Mouse (Mus musculus) embryonic facial prominence, embryonic 12.5 days (tissue): Measurements from ENCODE around the gene Gm10972. TPM values are rescaled to one million over a fixed set of nuclear protein-coding genes. Genes with fewer than 3 reads are reported as not detected.
"Not testable (repeated sequence)": the region's sequence is repeated elsewhere in the genome, so short reads cannot be mapped to it uniquely, and the experiment has no call there.

ENCODE experiments used
- ATAC-seq: fragments of 200-750 bp; cut with Nextera tagmentation; 2 replicates; pipeline ENCODE4 v1.8.0; 2017; ENCODE audit not compliant: insufficient number of reproducible peaks, insufficient read depth, low FRiP score, low TSS enrichment
- H3K27ac ChIP-seq: fragments of 300-500 bp; sonication (generic); 2 replicates; pipeline ENCODE4 v1.5.1; 2016; ENCODE audit warnings: mild to moderate bottlenecking
- H3K27me3 ChIP-seq: fragments of 300-500 bp; sonication (generic); 2 replicates; pipeline ENCODE4 v1.6.1; 2016; ENCODE audit warnings: mild to moderate bottlenecking, moderate library complexity
- H3K36me3 ChIP-seq: fragments of 300-500 bp; sonication (generic); 2 replicates; pipeline ENCODE4 v1.6.1; 2016; ENCODE audit warnings: mild to moderate bottlenecking
- H3K4me1 ChIP-seq: fragments of 300-500 bp; sonication (generic); 2 replicates; pipeline ENCODE4 v1.6.1; 2016
- H3K4me2 ChIP-seq: fragments of 300-500 bp; sonication (generic); replicated peaks from 2 replicates; pipeline ENCODE4 v1.6.1; 2016; ENCODE audit warnings: mild to moderate bottlenecking, moderate library complexity
- H3K4me3 ChIP-seq: fragments of 300-500 bp; sonication (generic); 2 replicates; pipeline ENCODE4 v1.5.1; 2016; ENCODE audit warnings: mild to moderate bottlenecking
- H3K9ac ChIP-seq: fragments of 300-500 bp; sonication (generic); 2 replicates; pipeline ENCODE4 v1.6.1; 2016; ENCODE audit warnings: mild to moderate bottlenecking, moderate library complexity
- H3K9me3 ChIP-seq: fragments of 300-500 bp; sonication (generic); 2 replicates; pipeline ENCODE4 v1.6.1; 2016; ENCODE audit warnings: mild to moderate bottlenecking, moderate library complexity
- WGBS: fragments of 180-500 bp; shearing (Covaris S2); methylation state at CpG from one replicate; pipeline ENCODE4 v1.1.7; 2016; 5-methylcytosine and 5-hydroxymethylcytosine counted together
- polyA plus RNA-seq: library from polyadenylated mRNA; unstranded; fragments of >200 nt; fragmentation: Nextera tagmentation; extraction: Ambion mirVana; gene quantifications from 2 replicates; pipeline ENCODE4 v1.2.1, GENCODE M21; 2016

Gm10972 gene
- not detected in 2 replicates for polyA plus RNA-seq

DNA sequence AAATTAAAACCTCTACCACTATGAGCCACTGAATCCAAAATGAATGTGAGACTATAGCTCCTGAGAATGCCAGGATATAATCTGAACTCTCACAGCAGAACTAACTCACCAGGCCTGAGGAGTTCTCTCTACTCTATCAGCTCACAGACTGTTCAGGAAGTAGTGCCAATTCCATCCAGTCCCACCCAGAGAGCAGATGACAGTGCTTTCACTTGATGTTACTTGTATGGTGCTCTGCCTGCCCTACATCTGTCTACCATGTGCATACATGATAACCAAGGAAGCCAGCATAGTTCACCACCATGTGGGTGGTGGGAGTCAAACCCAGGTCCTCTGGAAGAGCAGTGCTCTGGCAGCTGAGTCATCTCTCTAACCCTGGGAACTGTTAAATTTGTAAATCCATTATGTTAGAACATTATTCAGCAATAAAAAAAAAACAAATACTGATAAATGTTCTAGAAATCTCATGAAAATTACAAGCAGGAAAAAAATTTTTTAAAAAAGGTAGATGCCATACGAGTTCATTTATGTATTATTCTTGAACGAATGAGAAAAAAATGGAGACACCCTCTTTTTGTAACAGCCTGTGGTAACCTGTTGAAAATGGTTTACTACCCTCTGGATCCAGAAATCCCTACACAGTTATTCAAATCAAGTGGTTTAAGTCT is at the start of gene Gm10972:
Gene Gm10972 (plus strand): TSS at position 618 of the 668 bp plus-strand sequence.
- H3K9me3 ChIP-seq, H3K36me3 ChIP-seq, H3K4me1 ChIP-seq, ATAC-seq, H3K27me3 ChIP-seq, H3K9ac ChIP-seq, H3K27ac ChIP-seq, H3K4me2 ChIP-seq, H3K4me3 ChIP-seq: not testable (repeated sequence)
- 77% methylated on average over 2 of the region's 2 CpGs for WGBS

GRCm38 (mm10) chr3:94595871-94596287 is 47.0 kb upstream of the Gm10972 start:
- no peak for ATAC-seq
- Histone ChIP-seq H3K27ac (no peak overlapping the region), H3K36me3 (no peaks in the 10 kb centered on the region), H3K27me3 (no peaks in the 10 kb centered on the region), H3K4me2 (no peak overlapping the region), H3K4me3 (no peak overlapping the region), H3K9me3 (no peaks in the 10 kb centered on the region), H3K4me1 (no peaks in the 10 kb centered on the region), H3K9ac (no peak overlapping the region)
- 72% methylated on average over 6 of the region's 6 CpGs for whole genome bisulfite sequencing

DNA sequence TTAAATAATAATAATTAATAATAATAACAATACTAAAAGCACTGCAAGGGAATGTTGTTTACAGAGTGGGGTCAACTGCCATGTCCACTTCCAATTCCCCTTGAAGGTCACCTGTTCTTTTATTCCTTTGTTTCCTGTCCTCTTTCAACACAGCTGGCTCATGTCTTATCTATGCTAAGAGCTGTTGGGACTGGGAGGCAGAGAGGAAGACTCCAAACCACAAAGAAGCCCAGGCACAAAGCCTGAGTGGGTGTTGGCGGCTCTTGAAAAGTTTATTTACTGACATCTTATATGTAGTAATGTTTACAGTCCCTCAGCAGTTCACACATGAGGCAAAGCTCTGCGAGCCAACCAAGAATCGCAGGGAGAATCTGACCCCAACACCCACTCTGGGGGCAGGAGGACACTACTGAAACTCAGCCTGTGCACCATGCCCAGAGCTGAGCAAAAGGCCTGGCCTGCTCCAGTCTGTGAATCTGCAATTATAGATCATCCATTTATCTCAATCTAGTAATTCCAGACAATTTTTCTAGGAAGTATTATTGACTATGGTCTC is 45.6 kb upstream of the Gm10972 start:
- no peak overlapping the region for H3K9ac ChIP-seq
- no peak overlapping the region for H3K27ac ChIP-seq
- no peak overlapping the region for H3K4me3 ChIP-seq
- H3K4me2 ChIP-seq: no peak overlapping the region
- no peaks in the 10 kb centered on the region for H3K9me3 ChIP-seq
- H3K36me3 ChIP-seq: no peaks in the 10 kb centered on the region
- ATAC-seq: no peak
- WGBS: 83% methylated on average over 3 of the region's 3 CpGs
- H3K4me1 ChIP-seq: no peaks in the 10 kb centered on the region
- H3K27me3 ChIP-seq: no peaks in the 10 kb centered on the region

DNA sequence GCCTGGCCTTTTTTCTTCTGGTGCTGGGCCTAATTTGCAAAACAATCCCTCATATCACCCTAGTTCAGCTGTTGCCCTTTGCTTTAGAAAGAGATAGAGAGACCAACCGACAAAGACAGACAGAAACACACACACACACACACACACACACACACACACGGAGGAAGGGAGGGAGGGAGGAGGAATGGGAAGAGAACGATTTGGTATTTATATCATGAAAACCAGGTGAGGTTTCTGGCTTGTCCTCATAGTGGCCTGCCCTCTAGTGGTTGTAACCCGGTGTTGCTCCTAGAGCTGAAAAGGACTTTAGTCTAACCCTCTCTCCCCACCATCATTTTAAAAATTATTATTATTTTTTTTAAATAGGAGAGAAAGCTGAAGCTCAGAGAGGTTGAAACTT is 41.0 kb upstream of the Gm10972 start:
- Histone ChIP-seq H3K27me3 (no peaks in the 10 kb centered on the region), H3K4me2 (no peak overlapping the region), H3K36me3 (no peaks in the 10 kb centered on the region), H3K27ac (no peak overlapping the region), H3K4me1 (no peaks in the 10 kb centered on the region), H3K4me3 (no peak overlapping the region), H3K9me3 (no peaks in the 10 kb centered on the region), H3K9ac (no peak overlapping the region)
- WGBS: 3% methylated on average over 4 of the region's 4 CpGs
- no peak for ATAC-seq

DNA sequence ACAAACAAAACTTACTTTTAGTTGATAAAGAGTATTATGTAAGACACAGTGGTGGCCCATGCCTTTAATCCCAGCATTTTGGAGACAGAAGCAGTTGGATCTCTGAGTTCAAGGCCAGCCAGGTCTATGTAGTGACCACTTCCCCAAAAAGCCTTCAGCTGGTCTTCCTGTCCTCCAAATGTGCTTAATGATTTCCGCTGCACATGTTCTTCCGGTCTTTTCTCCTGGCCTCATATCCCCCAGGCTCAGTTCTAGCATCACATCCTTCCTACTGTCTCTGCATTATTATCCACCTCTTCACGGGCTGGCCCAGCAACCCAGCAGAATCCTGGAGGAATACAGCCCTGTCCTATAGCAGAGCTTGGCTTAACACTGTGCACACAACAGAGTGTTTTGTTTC is 33.3 kb upstream of the Gm10972 start:
- WGBS: 89% methylated on average over 3 of the region's 3 CpGs
- no peak for ATAC-seq

GRCm38 (mm10) chr3:94610581-94610980 is 32.3 kb upstream of the Gm10972 start:
- Histone ChIP-seq H3K9ac (no peak overlapping the region), H3K27ac (no peak overlapping the region), H3K4me2 (no peak overlapping the region), H3K36me3 (no peaks in the 10 kb centered on the region), H3K4me1 (peaks cover 6% of the 10 kb centered on the region; the same call in 1 of the 2 replicates), H3K27me3 (no peaks in the 10 kb centered on the region), H3K9me3 (no peaks in the 10 kb centered on the region), H3K4me3 (no peak overlapping the region)
- WGBS: 70% methylated on average over 2 of the region's 2 CpGs
- no peak for ATAC-seq

More for the DNA sequence above, 33.3 kb upstream of the Gm10972 start:
- H3K9ac ChIP-seq: no peak overlapping the region
- H3K27ac ChIP-seq: no peak overlapping the region
- no peaks in the 10 kb centered on the region for H3K9me3 ChIP-seq
- H3K4me3 ChIP-seq: no peak overlapping the region
- H3K4me1 ChIP-seq: peaks cover 6% of the 10 kb centered on the region; the same call in 1 of the 2 replicates
- H3K4me2 ChIP-seq: no peak overlapping the region
- H3K27me3 ChIP-seq: no peaks in the 10 kb centered on the region
- no peaks in the 10 kb centered on the region for H3K36me3 ChIP-seq

- no peaks in the 10 kb centered on the region for H3K9me3 ChIP-seq
- peaks cover 6% of the 10 kb centered on the region; the same call in 1 of the 2 replicates for H3K4me1 ChIP-seq
- H3K27ac ChIP-seq: no peak overlapping the region
- 67% methylated on average over 4 of the region's 4 CpGs for WGBS
- H3K4me2 ChIP-seq: no peak overlapping the region
- no peaks in the 10 kb centered on the region for H3K27me3 ChIP-seq
- no peak overlapping the region for H3K4me3 ChIP-seq
- H3K9ac ChIP-seq: no peak overlapping the region
- no peak for ATAC-seq
- H3K36me3 ChIP-seq: no peaks in the 10 kb centered on the region
Observed at GRCm38 (mm10) chr3:94611343-94611742, 31.6 kb upstream of the Gm10972 start.

- Histone ChIP-seq H3K4me3 (no peak overlapping the region), H3K27ac (no peak overlapping the region), H3K9ac (no peak overlapping the region), H3K9me3 (no peaks in the 10 kb centered on the region), H3K27me3 (no peaks in the 10 kb centered on the region), H3K36me3 (no peaks in the 10 kb centered on the region), H3K4me1 (peaks cover 6% of the 10 kb centered on the region; the same call in 1 of the 2 replicates), H3K4me2 (no peak overlapping the region)
- WGBS: 78% methylated on average over 5 of the region's 5 CpGs
- no peak for ATAC-seq
Observed at GRCm38 (mm10) chr3:94611834-94612233, 31.1 kb upstream of the Gm10972 start.

DNA sequence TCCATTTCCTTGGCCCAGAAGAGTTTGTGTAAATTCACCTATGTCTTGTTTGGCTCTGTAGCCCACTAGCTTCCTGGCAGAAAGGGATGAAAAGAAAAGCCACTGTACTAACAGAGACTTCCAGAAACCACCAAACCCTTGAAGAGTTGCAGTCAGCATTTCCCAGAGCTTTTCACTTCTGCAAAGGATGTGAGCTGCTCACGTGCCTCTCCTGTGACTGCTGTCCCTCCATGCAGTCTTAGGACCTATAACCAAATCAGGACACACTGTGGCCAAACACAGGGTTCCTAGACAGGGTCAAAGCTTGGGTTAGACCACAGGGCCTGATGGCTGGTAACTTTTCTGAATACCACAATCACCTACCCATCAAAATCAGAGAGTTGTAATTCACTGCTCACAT is 30.6 kb upstream of the Gm10972 start:
- 68% methylated on average over 1 of the region's 1 CpGs for WGBS
- Histone ChIP-seq H3K9ac (no peak overlapping the region), H3K4me1 (peaks cover 6% of the 10 kb centered on the region; the same call in 1 of the 2 replicates), H3K9me3 (no peaks in the 10 kb centered on the region), H3K27ac (no peak overlapping the region), H3K36me3 (no peaks in the 10 kb centered on the region), H3K4me3 (no peak overlapping the region), H3K4me2 (no peak overlapping the region), H3K27me3 (no peaks in the 10 kb centered on the region)
- no peak for ATAC-seq

DNA sequence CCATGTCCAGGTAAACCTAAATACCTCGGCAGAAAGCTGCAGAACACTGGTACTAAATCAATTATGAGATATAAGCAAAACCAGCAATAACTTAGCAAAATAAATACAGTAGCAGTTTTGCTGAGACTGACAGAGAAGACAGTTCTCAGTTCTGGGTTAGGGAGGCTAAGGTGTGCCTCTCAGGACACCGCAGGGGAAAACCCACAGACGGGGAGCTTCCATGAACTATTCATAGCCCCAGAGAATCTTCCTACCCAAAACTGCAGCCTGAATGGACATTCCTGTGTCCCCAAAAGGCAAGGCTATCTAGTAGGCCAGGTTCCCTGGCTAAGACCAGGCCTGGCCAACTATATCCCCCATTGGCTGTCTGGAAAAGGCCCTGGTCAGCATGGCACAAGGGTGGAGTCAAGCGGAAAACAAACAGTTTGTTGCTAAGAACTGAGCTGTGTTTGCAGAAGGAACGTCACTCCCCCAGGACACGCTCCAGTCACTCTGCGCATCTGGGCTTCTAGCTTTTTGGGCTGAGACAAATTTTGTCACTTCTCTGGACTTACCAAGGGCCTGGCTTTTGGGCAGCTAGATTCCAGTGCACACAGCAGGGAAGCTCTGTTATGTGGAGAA is 29.5 kb upstream of the Gm10972 start:
- ATAC-seq: no peak
- no peaks in the 10 kb centered on the region for H3K27me3 ChIP-seq
- H3K4me3 ChIP-seq: no peak overlapping the region
- H3K36me3 ChIP-seq: no peaks in the 10 kb centered on the region
- no peak overlapping the region for H3K4me2 ChIP-seq
- H3K27ac ChIP-seq: no peak overlapping the region
- no peaks in the 10 kb centered on the region for H3K9me3 ChIP-seq
- peaks cover 6% of the 10 kb centered on the region; the same call in 1 of the 2 replicates for H3K4me1 ChIP-seq
- H3K9ac ChIP-seq: no peak overlapping the region
- 68% methylated on average over 7 of the region's 7 CpGs for WGBS

DNA sequence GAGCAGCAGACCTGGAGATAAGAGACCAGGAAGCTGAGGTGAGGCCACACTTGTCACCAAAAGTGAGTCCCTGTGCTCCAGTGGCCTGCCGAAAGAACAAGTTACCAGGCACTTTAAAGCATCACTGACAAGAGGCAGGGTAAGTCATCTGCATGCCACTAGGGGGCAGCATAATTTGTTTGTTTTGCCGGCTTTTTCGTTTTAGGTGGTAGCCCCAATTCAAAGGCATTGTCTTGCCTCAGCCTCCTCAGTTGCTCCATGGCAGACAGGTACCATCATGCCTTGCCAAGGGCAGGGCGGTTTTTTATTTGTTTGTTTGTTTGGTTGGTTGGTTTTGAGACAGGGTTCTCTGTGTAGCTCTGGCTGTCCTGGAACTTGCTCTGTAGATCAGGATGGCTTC is 26.2 kb upstream of the Gm10972 start:
- 73% methylated on average over 4 of the region's 4 CpGs for WGBS
- H3K27me3 ChIP-seq: no peaks in the 10 kb centered on the region
- no peak overlapping the region for H3K4me3 ChIP-seq
- no peak overlapping the region for H3K4me2 ChIP-seq
- ATAC-seq: no peak
- H3K4me1 ChIP-seq: 0 out of 2 replicates have a peak, but pooled peaks cover 2% of the 10 kb centered on the region
- H3K36me3 ChIP-seq: no peaks in the 10 kb centered on the region
- no peaks in the 10 kb centered on the region for H3K9me3 ChIP-seq
- H3K27ac ChIP-seq: no peak overlapping the region
- H3K9ac ChIP-seq: no peak overlapping the region
